Mouse (Mus musculus): Measurements from ENCODE around the gene Ppp1r13b. TPM values are rescaled to one million over a fixed set of nuclear protein-coding genes. Genes with fewer than 3 reads are reported as not detected.

Gene Ppp1r13b
- polyA plus RNA-seq, 2 experiments = 2.8 to 2.9 TPM

DNA sequence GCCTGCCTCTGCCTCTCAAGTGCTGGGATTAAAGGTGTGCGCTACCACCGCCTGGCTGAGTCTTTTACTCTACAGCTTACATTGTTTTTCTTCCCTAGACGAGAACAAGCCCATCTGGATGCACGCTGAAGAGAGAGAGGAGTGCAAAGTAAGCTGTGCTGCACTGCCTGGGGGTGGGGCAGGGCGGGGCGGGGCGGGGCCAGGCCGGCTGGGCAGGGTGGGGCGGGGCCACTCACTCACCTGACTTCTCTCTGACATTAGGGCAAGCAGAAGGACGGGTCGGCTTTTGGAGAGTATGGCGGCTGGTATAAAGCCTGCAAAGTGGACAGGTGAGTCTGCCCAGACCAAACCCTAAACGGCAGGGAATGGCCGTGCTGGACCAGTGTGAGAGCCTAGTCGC lies 122.7 kb downstream of the Ppp1r13b start:
- DNase-seq (ENCODE audit: low read depth in 3 of 3, low spot score in 3 of 3) (no peak), ATAC-seq (ENCODE audit: insufficient read depth) (no peak)
- 67% methylated on average over 14 of the region's 15 CpGs for WGBS (ENCODE audit: insufficient replicate concordance)
- Histone ChIP-seq H3K4me2 (ENCODE audit: low read depth) (no peak overlapping the region), H3K4me1 (replicated peaks; ENCODE audit: control insufficient read depth in 2 of 2, insufficient read depth in 2 of 2, low read length in 1 of 2) (peaks cover 0 to 9% of the 10 kb centered on the region in 2 experiments; a peak in 3 of 4 replicates), H3K9ac (replicated peaks) (no peak overlapping the region), H3K27ac (no peak overlapping the region), H3K27me3 (ENCODE audit: control insufficient read depth, insufficient read depth, low read length) (no peaks in the 10 kb centered on the region), H3K36me3 (replicated peaks; ENCODE audit: control insufficient read depth, insufficient read depth, low read depth) (peaks cover 27% of the 10 kb centered on the region), H3K4me3 (ENCODE audit: insufficient read depth in 1 of 2, low read depth in 2 of 2, low read length in 2 of 2) (no peak overlapping the region), H3K9me3 (ENCODE audit: control insufficient read depth, low read length) (no peaks in the 10 kb centered on the region)
- TF ChIP-seq CTCF (IDR thresholded peaks at IDR 0.05; ENCODE audit: low read depth) (no peak), EP300 (IDR thresholded peaks at IDR 0.05; ENCODE audit: low read depth) (no peak)

GRCm38 (mm10) chr12:111779544-111779943 lies 128.4 kb downstream of the Ppp1r13b start:
- H3K9me3 ChIP-seq (ENCODE audit: control insufficient read depth, low read length) = no peaks in the 10 kb centered on the region
- TF ChIP-seq EP300 (IDR thresholded peaks at IDR 0.05; ENCODE audit: low read depth) = no peak
- peak; percentile 63 for TF ChIP-seq CTCF (IDR thresholded peaks at IDR 0.05; ENCODE audit: low read depth)
- DNase-seq (ENCODE audit: low read depth in 3 of 3, low spot score in 3 of 3) = no peak
- 86% methylated on average over 1 of the region's 1 CpGs for WGBS (ENCODE audit: insufficient replicate concordance)
- no peaks in the 10 kb centered on the region for H3K4me1 ChIP-seq (replicated peaks; ENCODE audit: control insufficient read depth in 2 of 2, insufficient read depth in 2 of 2, low read length in 1 of 2)
- no peaks in the 10 kb centered on the region for H3K27me3 ChIP-seq (ENCODE audit: control insufficient read depth, insufficient read depth, low read length)
- no peak overlapping the region for H3K27ac ChIP-seq
- peaks cover 38% of the 10 kb centered on the region for H3K36me3 ChIP-seq (replicated peaks; ENCODE audit: control insufficient read depth, insufficient read depth, low read depth)
- ATAC-seq (ENCODE audit: insufficient read depth) = no peak
- H3K9ac ChIP-seq (replicated peaks) = no peak overlapping the region
- no peak overlapping the region for H3K4me2 ChIP-seq (ENCODE audit: low read depth)
- H3K4me3 ChIP-seq (ENCODE audit: insufficient read depth in 1 of 2, low read depth in 2 of 2, low read length in 2 of 2) = no peak overlapping the region

Other genes starting within 250 kb of the Ppp1r13b start
- 26.5 and 31.4 TPM in 2 replicates for gene Ckb, start 235.8 kb downstream of the Ppp1r13b start, polyA plus RNA-seq (2012; rRNA removed)
- 26.1 and 28.0 TPM in 2 replicates for gene Ckb, start 235.8 kb downstream of the Ppp1r13b start, polyA plus RNA-seq (2014; fragmentation: Nextera tagmentation; extraction: Ambion mirVana)
- gene Trmt61a, start 230.0 kb downstream of the Ppp1r13b start, polyA plus RNA-seq (2012; rRNA removed) = 19.3 and 32.7 TPM in 2 replicates
- gene Trmt61a, start 230.0 kb downstream of the Ppp1r13b start, polyA plus RNA-seq (2014; fragmentation: Nextera tagmentation; extraction: Ambion mirVana) = 3.3 and 4.4 TPM in 2 replicates
- 5.5 and 9.8 TPM in 2 replicates for gene Bag5, start 194.9 kb downstream of the Ppp1r13b start, polyA plus RNA-seq (2012; rRNA removed)
- 15.2 and 15.5 TPM in 2 replicates for gene Bag5, start 194.9 kb downstream of the Ppp1r13b start, polyA plus RNA-seq (2014; fragmentation: Nextera tagmentation; extraction: Ambion mirVana)
- 7.5 and 13.4 TPM in 2 replicates for gene Apopt1, start 194.8 kb downstream of the Ppp1r13b start, polyA plus RNA-seq (2012; rRNA removed)
- gene Apopt1, start 194.8 kb downstream of the Ppp1r13b start, polyA plus RNA-seq (2014; fragmentation: Nextera tagmentation; extraction: Ambion mirVana) = 19.3 and 20.0 TPM in 2 replicates
- gene Klc1, start 149.3 kb downstream of the Ppp1r13b start, polyA plus RNA-seq (2012; rRNA removed) = 11.3 and 16.3 TPM in 2 replicates
- gene Klc1, start 149.3 kb downstream of the Ppp1r13b start, polyA plus RNA-seq (2014; fragmentation: Nextera tagmentation; extraction: Ambion mirVana) = 14.3 and 17.2 TPM in 2 replicates
- 11.7 and 15.5 TPM in 2 replicates for gene Xrcc3, start 94.2 kb downstream of the Ppp1r13b start, polyA plus RNA-seq (2012; rRNA removed)
- gene Xrcc3, start 94.2 kb downstream of the Ppp1r13b start, polyA plus RNA-seq (2014; fragmentation: Nextera tagmentation; extraction: Ambion mirVana) = 6.6 and 7.5 TPM in 2 replicates
- 35.3 and 38.4 TPM in 2 replicates for gene Zfyve21, start 93.9 kb downstream of the Ppp1r13b start, polyA plus RNA-seq (2012; rRNA removed)
- gene Zfyve21, start 93.9 kb downstream of the Ppp1r13b start, polyA plus RNA-seq (2014; fragmentation: Nextera tagmentation; extraction: Ambion mirVana) = 52.0 and 54.5 TPM in 2 replicates
- 139 and 170 TPM in 2 replicates for gene Atp5mpl, start 58.9 kb upstream of the Ppp1r13b start, polyA plus RNA-seq (2012; rRNA removed)
- gene Atp5mpl, start 58.9 kb upstream of the Ppp1r13b start, polyA plus RNA-seq (2014; fragmentation: Nextera tagmentation; extraction: Ambion mirVana) = 631 and 642 TPM in 2 replicates
- 0.01 and 0.06 TPM in 2 replicates for gene Tdrd9, start 63.4 kb upstream of the Ppp1r13b start, polyA plus RNA-seq (2012; rRNA removed)
- gene Tdrd9, start 63.4 kb upstream of the Ppp1r13b start, polyA plus RNA-seq (2014; fragmentation: Nextera tagmentation; extraction: Ambion mirVana) = 0.04 TPM in 1 of 2 replicates, not detected in the other
- gene Rd3l, start 73.2 kb upstream of the Ppp1r13b start, polyA plus RNA-seq (2012; rRNA removed) = not detected in 2 replicates
- not detected in 2 replicates for gene Rd3l, start 73.2 kb upstream of the Ppp1r13b start, polyA plus RNA-seq (2014; fragmentation: Nextera tagmentation; extraction: Ambion mirVana)
- gene Aspg, start 198.6 kb upstream of the Ppp1r13b start, polyA plus RNA-seq (2012; rRNA removed) = 0.09 and 0.10 TPM in 2 replicates
- gene Aspg, start 198.6 kb upstream of the Ppp1r13b start, polyA plus RNA-seq (2014; fragmentation: Nextera tagmentation; extraction: Ambion mirVana) = 0.19 TPM in 1 of 2 replicates, not detected in the other
- gene Kif26a, start 238.1 kb upstream of the Ppp1r13b start, polyA plus RNA-seq (2012; rRNA removed) = 0.26 TPM in 2 replicates
- 0.03 and 0.08 TPM in 2 replicates for gene Kif26a, start 238.1 kb upstream of the Ppp1r13b start, polyA plus RNA-seq (2014; fragmentation: Nextera tagmentation; extraction: Ambion mirVana)

All from liver, embryonic 14.5 days (tissue).